Mouse (Mus musculus): ENCODE measurements around the gene Cbr4. TPM values are rescaled to one million over a fixed set of nuclear protein-coding genes. Genes with fewer than 3 reads are reported as not detected.
A peak's percentile ranks its signal among the peaks of the same experiment; 100 is the strongest.

The Cbr4 gene
- polyA plus RNA-seq, 1 experiment from 2014 or later, result 29.4 TPM

GRCm38 (mm10) chr8:61555343-61555742, 67.8 kb downstream of the Cbr4 start:
- H3K9ac ChIP-seq, result no peak overlapping the region
- ATAC-seq (ENCODE audit: insufficient number of reproducible peaks, insufficient read depth, low FRiP score, low TSS enrichment), result peak; percentile 74; the same call in 1 of the 2 replicates
- no peak overlapping the region for H3K4me2 ChIP-seq (replicated peaks)
- 46% methylated on average over 6 of the region's 6 CpGs for WGBS
- H3K4me1 ChIP-seq, result peaks cover 28% of the 10 kb centered on the region
- H3K4me3 ChIP-seq, result no peak overlapping the region
- H3K27ac ChIP-seq, result peak overlapping the region; percentile 73; the same call in 1 of the 2 replicates
- H3K27me3 ChIP-seq, result no peaks in the 10 kb centered on the region
- no peaks in the 10 kb centered on the region for H3K9me3 ChIP-seq
- H3K36me3 ChIP-seq, result peaks cover 1% of the 10 kb centered on the region

- WGBS, result 62% methylated on average over 8 of the region's 8 CpGs
- Histone ChIP-seq H3K9me3 (no peaks in the 10 kb centered on the region), H3K4me1 (peaks cover 32% of the 10 kb centered on the region), H3K9ac (no peak overlapping the region), H3K4me2 (replicated peaks) (no peak overlapping the region), H3K36me3 (no peaks in the 10 kb centered on the region), H3K27me3 (no peaks in the 10 kb centered on the region), H3K4me3 (no peak overlapping the region), H3K27ac (peak overlapping the region; percentile 73; the same call in 1 of the 2 replicates)
- no peak for ATAC-seq (ENCODE audit: insufficient number of reproducible peaks, insufficient read depth, low FRiP score, low TSS enrichment)
Observed at GRCm38 (mm10) chr8:61556219-61556618, 68.7 kb downstream of the Cbr4 start.
